Mouse (Mus musculus) intestine, postnatal 0 days (tissue): ENCODE measurements at regions not wholly inside any gene's neighbourhood (a gene's known extent, or its start where the extent isn't known, plus 50 kb on each side); places are given as distances from the start of the nearest gene placed in this dataset.

Experiments used
- ATAC-seq: fragments of 200-750 bp; cut with Nextera tagmentation; 2 replicates; pipeline ENCODE4 v1.8.0; 2017; ENCODE audit warnings: mild to moderate bottlenecking, moderate TSS enrichment, moderate library complexity
- H3K27ac ChIP-seq: fragments of 300-500 bp; sonication (generic); 2 replicates; pipeline ENCODE4 v1.5.1; 2014; ENCODE audit warnings: mild to moderate bottlenecking, low read depth, low read length, moderate library complexity
- H3K27me3 ChIP-seq: fragments of 300-500 bp; sonication (generic); replicated peaks from 2 replicates; pipeline ENCODE4 v1.6.1; 2014; ENCODE audit warnings: low read length, mixed read lengths; ENCODE audit not compliant: control insufficient read depth, insufficient read depth
- H3K36me3 ChIP-seq: fragments of 300-500 bp; sonication (generic); 2 replicates; pipeline ENCODE4 v1.6.1; 2014; ENCODE audit warnings: mild to moderate bottlenecking, moderate library complexity; ENCODE audit not compliant: control insufficient read depth, insufficient read depth
- H3K4me1 ChIP-seq: fragments of 300-500 bp; sonication (generic); replicated peaks from 2 replicates; pipeline ENCODE4 v1.6.1; 2014; ENCODE audit warnings: antibody characterized with exemption, low read length, mixed read lengths; ENCODE audit not compliant: control insufficient read depth, insufficient read depth
- H3K4me2 ChIP-seq: fragments of 300-500 bp; sonication (generic); replicated peaks from 2 replicates; pipeline ENCODE4 v1.6.1; 2014; ENCODE audit warnings: low read depth, mild to moderate bottlenecking, moderate library complexity
- H3K4me3 ChIP-seq: fragments of 300-500 bp; sonication (generic); 2 replicates; pipeline ENCODE4 v1.5.1; 2014; ENCODE audit warnings: low read depth, low read length
- H3K9ac ChIP-seq: fragments of 300-500 bp; sonication (generic); 2 replicates; pipeline ENCODE4 v1.6.1; 2014; ENCODE audit warnings: mild to moderate bottlenecking, low read depth, low read length
- H3K9me3 ChIP-seq: fragments of 300-500 bp; sonication (generic); 2 replicates; pipeline ENCODE4 v1.6.1; 2016; ENCODE audit warnings: mixed run types; ENCODE audit not compliant: control insufficient read depth
- CTCF ChIP-seq: sonication (generic); IDR thresholded peaks from 2 replicates; pipeline ENCODE4 v1.5.1; 2016; ENCODE audit warnings: low read depth, mild to moderate bottlenecking, control low read depth, antibody characterized with exemption, moderate library complexity
- WGBS: fragments of 180-500 bp; shearing (Covaris S2); extraction: QIAGEN DNeasy Blood & Tissue Kit; methylation state at CpG from one replicate; pipeline ENCODE4 v1.1.7; 2014; 5-methylcytosine and 5-hydroxymethylcytosine counted together

- Histone ChIP-seq H3K9me3 (no peaks in the 10 kb centered on the region), H3K4me2 (no peak overlapping the region), H3K36me3 (no peaks in the 10 kb centered on the region), H3K9ac (no peak overlapping the region), H3K4me1 (no peaks in the 10 kb centered on the region), H3K27me3 (no peaks in the 10 kb centered on the region), H3K4me3 (no peak overlapping the region), H3K27ac (no peak overlapping the region)
- TF ChIP-seq CTCF: no peak
- peak; percentile 77 for ATAC-seq
- WGBS: 41% methylated on average over 4 of the region's 4 CpGs
Measured at GRCm38 (mm10) chr19:21051872-21052271, 97.9 kb upstream of the Tmc1 start.

GRCm38 (mm10) chr19:21050994-21051721 lies 97.2 kb upstream of the Tmc1 start:
- H3K36me3 ChIP-seq: no peaks in the 10 kb centered on the region
- no peak overlapping the region for H3K4me2 ChIP-seq
- WGBS: 64% methylated on average over 9 of the region's 9 CpGs
- no peak overlapping the region for H3K9ac ChIP-seq
- H3K27me3 ChIP-seq: no peaks in the 10 kb centered on the region
- H3K4me1 ChIP-seq: no peaks in the 10 kb centered on the region
- ATAC-seq: no peak; the same call in 1 of the 2 replicates
- H3K9me3 ChIP-seq: no peaks in the 10 kb centered on the region
- TF ChIP-seq CTCF: no peak
- H3K4me3 ChIP-seq: no peak overlapping the region
- no peak overlapping the region for H3K27ac ChIP-seq

GRCm38 (mm10) chr19:21049301-21049700 lies 95.3 kb upstream of the Tmc1 start:
- H3K36me3 ChIP-seq: no peaks in the 10 kb centered on the region
- no peak overlapping the region for H3K9ac ChIP-seq
- no peaks in the 10 kb centered on the region for H3K9me3 ChIP-seq
- no peaks in the 10 kb centered on the region for H3K27me3 ChIP-seq
- no peaks in the 10 kb centered on the region for H3K4me1 ChIP-seq
- H3K4me3 ChIP-seq: no peak overlapping the region
- no peak for TF ChIP-seq CTCF
- H3K27ac ChIP-seq: no peak overlapping the region
- no peak overlapping the region for H3K4me2 ChIP-seq
- ATAC-seq: no peak

- no peaks in the 10 kb centered on the region for H3K27me3 ChIP-seq
- TF ChIP-seq CTCF: no peak
- H3K27ac ChIP-seq: no peak overlapping the region
- ATAC-seq: no peak
- WGBS: 81% methylated on average over 12 of the region's 12 CpGs
- H3K4me1 ChIP-seq: no peaks in the 10 kb centered on the region
- no peak overlapping the region for H3K4me3 ChIP-seq
- no peak overlapping the region for H3K9ac ChIP-seq
- H3K9me3 ChIP-seq: no peaks in the 10 kb centered on the region
- H3K4me2 ChIP-seq: no peak overlapping the region
- H3K36me3 ChIP-seq: no peaks in the 10 kb centered on the region
Measured at GRCm38 (mm10) chr19:21045565-21045964, 91.6 kb upstream of the Tmc1 start.

- Histone ChIP-seq H3K27ac (no peak overlapping the region), H3K9me3 (no peaks in the 10 kb centered on the region), H3K9ac (no peak overlapping the region), H3K27me3 (no peaks in the 10 kb centered on the region), H3K4me3 (no peak overlapping the region), H3K36me3 (no peaks in the 10 kb centered on the region), H3K4me2 (no peak overlapping the region), H3K4me1 (no peaks in the 10 kb centered on the region; the same call in 1 of the 2 replicates)
- no peak for TF ChIP-seq CTCF
- WGBS: 73% methylated on average over 4 of the region's 4 CpGs
- peak; percentile 89 for ATAC-seq
Measured at GRCm38 (mm10) chr19:21043958-21044357, 90.0 kb upstream of the Tmc1 start.

GRCm38 (mm10) chr19:21042536-21042935 lies 88.5 kb upstream of the Tmc1 start:
- Histone ChIP-seq H3K4me3 (no peak overlapping the region), H3K27ac (no peak overlapping the region), H3K9ac (no peak overlapping the region), H3K36me3 (no peaks in the 10 kb centered on the region), H3K4me2 (no peak overlapping the region), H3K9me3 (no peaks in the 10 kb centered on the region), H3K4me1 (no peaks in the 10 kb centered on the region; the same call in 1 of the 2 replicates), H3K27me3 (no peaks in the 10 kb centered on the region)
- TF ChIP-seq CTCF: no peak
- no peak for ATAC-seq
- 82% methylated on average over 3 of the region's 3 CpGs for WGBS
